Mouse (Mus musculus): ENCODE data around the gene Ghr.
A peak's percentile ranks its signal among the peaks of the same experiment; 100 is the strongest.

The Ghr gene

GRCm38 (mm10) chr15:3281216-3281615 lies 302.1 kb downstream of the Ghr start:
- DNase-seq, result no peak

DNA sequence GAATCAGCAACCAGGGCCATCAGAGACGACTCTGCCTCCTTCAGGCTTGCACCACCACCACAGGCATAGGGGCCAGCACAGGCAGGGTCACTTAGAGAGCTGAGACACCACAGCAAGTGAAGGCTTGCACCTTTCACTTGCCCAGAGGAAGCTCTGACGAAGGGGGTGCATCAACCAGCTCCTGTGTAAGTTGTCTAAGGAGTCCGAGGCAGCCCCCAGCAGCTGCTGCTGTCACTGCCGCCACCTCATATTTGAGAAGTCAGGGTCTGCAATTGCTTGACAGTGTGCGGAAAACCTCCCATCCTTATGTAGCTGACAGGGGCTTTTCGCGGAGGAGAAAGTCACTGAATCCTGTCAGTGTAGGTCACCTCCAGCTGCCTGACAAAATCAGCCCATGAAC lies 304.1 kb downstream of the Ghr start:
- DNase-seq, result no peak

- no peak for DNase-seq
These were observed 305.9 kb downstream of the Ghr start for GRCm38 (mm10) chr15:3277391-3277790.

DNA sequence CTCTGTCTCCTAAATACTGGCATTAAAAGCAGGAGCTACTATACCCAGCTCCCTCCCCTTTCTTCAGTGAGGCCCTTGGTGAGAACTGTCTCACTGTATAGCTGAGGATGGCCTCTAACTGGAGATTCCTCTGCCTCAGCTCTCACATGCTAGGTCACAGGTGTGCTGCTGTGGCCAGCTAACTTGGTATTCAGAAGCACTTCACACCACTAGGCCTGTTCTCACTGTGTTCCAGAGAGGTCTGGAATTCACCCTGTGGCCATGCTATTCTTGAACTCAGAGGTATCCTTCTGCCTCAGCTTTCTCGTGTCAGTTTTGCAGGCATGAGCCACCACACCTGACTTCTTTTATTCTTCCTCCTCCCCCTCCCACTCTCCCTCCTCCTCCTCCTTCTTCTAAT lies 310.1 kb downstream of the Ghr start:
- no peak for DNase-seq

GRCm38 (mm10) chr15:3271216-3271615 lies 312.1 kb downstream of the Ghr start:
- DNase-seq, result peak; percentile 36

- DNase-seq, result peak; percentile 91
These were observed 312.6 kb downstream of the Ghr start for GRCm38 (mm10) chr15:3270646-3271077.

- DNase-seq, result peak; percentile 40
These were observed 313.2 kb downstream of the Ghr start for GRCm38 (mm10) chr15:3269996-3270645.

- no peak for DNase-seq
These were observed 313.8 kb downstream of the Ghr start for GRCm38 (mm10) chr15:3269496-3269895.

DNA sequence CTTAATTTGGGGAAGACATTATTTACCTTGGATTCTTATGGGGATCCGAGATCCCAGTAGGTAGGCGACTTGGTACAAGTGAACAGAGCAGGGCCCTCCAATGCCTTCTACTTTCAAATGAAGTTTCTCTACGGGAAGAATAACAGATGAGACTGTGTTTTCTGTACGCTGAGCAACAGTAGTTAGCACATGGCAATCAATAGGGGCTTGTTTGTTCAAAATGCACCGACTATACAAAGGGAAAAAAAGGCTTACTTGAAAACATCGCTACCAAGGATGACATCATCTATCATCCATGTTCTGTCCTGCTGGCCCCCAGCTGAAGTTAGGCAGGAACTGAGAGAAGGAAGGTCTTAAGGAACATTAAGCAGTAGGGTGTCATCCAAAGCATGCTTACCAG lies 315.0 kb downstream of the Ghr start, which contains the start of gene Selenop:
TSS of gene Selenop (plus strand) at position 301 of the 400 bp plus-strand sequence.
- DNase-seq, result no peak
